Mouse (Mus musculus) heart, embryonic 15.5 days (tissue): Measurements from ENCODE around the gene Itga8. TPM values are rescaled to one million over a fixed set of nuclear protein-coding genes. Genes with fewer than 3 reads are reported as not detected.

Experiments used
- ATAC-seq: fragments of 200-750 bp; cut with Nextera tagmentation; replicated peaks from 2 replicates; pipeline ENCODE4 v1.8.0; 2017; ENCODE audit warnings: low read depth, moderate TSS enrichment; ENCODE audit not compliant: insufficient number of reproducible peaks, insufficient read depth, low FRiP score
- H3K27ac ChIP-seq: fragments of 300-500 bp; sonication (generic); 2 replicates; pipeline ENCODE4 v1.5.1; 2015; ENCODE audit warnings: mild to moderate bottlenecking, inconsistent platforms
- H3K27me3 ChIP-seq: fragments of 300-500 bp; sonication (generic); 2 replicates; pipeline ENCODE4 v1.6.1; 2015; ENCODE audit warnings: inconsistent platforms
- H3K36me3 ChIP-seq: fragments of 300-500 bp; sonication (generic); 2 replicates; pipeline ENCODE4 v1.6.1; 2015; ENCODE audit warnings: mild to moderate bottlenecking, inconsistent platforms
- H3K4me1 ChIP-seq: fragments of 300-500 bp; sonication (generic); replicated peaks from 2 replicates; pipeline ENCODE4 v1.6.1; 2015; ENCODE audit warnings: inconsistent platforms
- H3K4me2 ChIP-seq: fragments of 300-500 bp; sonication (generic); 2 replicates; pipeline ENCODE4 v1.6.1; 2015; ENCODE audit warnings: inconsistent platforms, mild to moderate bottlenecking, moderate library complexity
- H3K4me3 ChIP-seq: fragments of 300-500 bp; sonication (generic); 2 replicates; pipeline ENCODE4 v1.5.1; 2015; ENCODE audit warnings: mild to moderate bottlenecking, inconsistent platforms
- H3K9ac ChIP-seq: fragments of 300-500 bp; sonication (generic); 2 replicates; pipeline ENCODE4 v1.6.1; 2015; ENCODE audit warnings: mild to moderate bottlenecking, inconsistent platforms
- H3K9me3 ChIP-seq: fragments of 300-500 bp; sonication (generic); replicated peaks from 2 replicates; pipeline ENCODE4 v1.6.1; 2016; ENCODE audit warnings: inconsistent platforms
- WGBS: fragments of 180-500 bp; shearing (Covaris S2); methylation state at CpG from one replicate; pipeline ENCODE4 v1.1.7; 2015; ENCODE audit warnings: mixed read lengths; 5-methylcytosine and 5-hydroxymethylcytosine counted together
- polyA plus RNA-seq: library from polyadenylated mRNA; unstranded; fragments of >200 nt; fragmentation: Nextera tagmentation; extraction: Ambion mirVana; gene quantifications from 2 replicates; pipeline ENCODE4 v1.2.1, GENCODE M21; 2015

Itga8 gene
- polyA plus RNA-seq, 1 experiment from 2014 or later: 11.4 TPM

- no peaks in the 10 kb centered on the region for H3K27me3 ChIP-seq
- WGBS: 63% methylated on average over 2 of the region's 2 CpGs
- H3K4me1 ChIP-seq: peaks cover 10% of the 10 kb centered on the region
- H3K9ac ChIP-seq: no peak overlapping the region
- no peak overlapping the region for H3K4me2 ChIP-seq
- no peaks in the 10 kb centered on the region for H3K9me3 ChIP-seq
- ATAC-seq: no peak
- no peaks in the 10 kb centered on the region for H3K36me3 ChIP-seq
- no peak overlapping the region for H3K27ac ChIP-seq
- no peak overlapping the region for H3K4me3 ChIP-seq
Observed at GRCm38 (mm10) chr2:12227243-12227642, 74.5 kb downstream of the Itga8 start.

GRCm38 (mm10) chr2:12226367-12226766 is 75.4 kb downstream of the Itga8 start:
- H3K9ac ChIP-seq: no peak overlapping the region
- H3K27ac ChIP-seq: no peak overlapping the region
- 34% methylated on average over 1 of the region's 1 CpGs for WGBS
- no peaks in the 10 kb centered on the region for H3K9me3 ChIP-seq
- 0 out of 2 replicates have a peak, but pooled peaks have one; percentile 43 for ATAC-seq
- no peaks in the 10 kb centered on the region for H3K27me3 ChIP-seq
- no peak overlapping the region for H3K4me2 ChIP-seq
- H3K36me3 ChIP-seq: no peaks in the 10 kb centered on the region
- no peak overlapping the region for H3K4me3 ChIP-seq
- peaks cover 10% of the 10 kb centered on the region for H3K4me1 ChIP-seq

GRCm38 (mm10) chr2:12221671-12222070 is 80.1 kb downstream of the Itga8 start:
- Histone ChIP-seq H3K9me3 (no peaks in the 10 kb centered on the region), H3K27ac (no peak overlapping the region)
- no peak; the same call in 1 of the 2 replicates for ATAC-seq

GRCm38 (mm10) chr2:12213464-12213790 is 88.3 kb downstream of the Itga8 start:
- Histone ChIP-seq H3K27ac (peak overlapping the region; percentile 24; the same call in 1 of the 2 replicates), H3K36me3 (no peaks in the 10 kb centered on the region), H3K9me3 (no peaks in the 10 kb centered on the region), H3K4me2 (no peak overlapping the region), H3K4me3 (no peak overlapping the region), H3K27me3 (no peaks in the 10 kb centered on the region), H3K9ac (no peak overlapping the region), H3K4me1 (peaks cover 6% of the 10 kb centered on the region; the same call in 1 of the 2 replicates)
- 67% methylated on average over 4 of the region's 4 CpGs for WGBS
- no peak for ATAC-seq

More at GRCm38 (mm10) chr2:12221671-12222070, 80.1 kb downstream of the Itga8 start:
- H3K36me3 ChIP-seq: no peaks in the 10 kb centered on the region
- H3K27me3 ChIP-seq: no peaks in the 10 kb centered on the region
- H3K4me1 ChIP-seq: peaks cover 10% of the 10 kb centered on the region
- WGBS: 58% methylated on average over 2 of the region's 2 CpGs
- H3K4me2 ChIP-seq: no peak overlapping the region
- no peak overlapping the region for H3K4me3 ChIP-seq
- no peak overlapping the region for H3K9ac ChIP-seq

- peaks cover 6% of the 10 kb centered on the region; the same call in 1 of the 2 replicates for H3K4me1 ChIP-seq
- no peak overlapping the region for H3K4me2 ChIP-seq
- H3K36me3 ChIP-seq: no peaks in the 10 kb centered on the region
- H3K9me3 ChIP-seq: no peaks in the 10 kb centered on the region
- WGBS: 38% methylated on average over 3 of the region's 3 CpGs
- no peak for ATAC-seq
- no peaks in the 10 kb centered on the region for H3K27me3 ChIP-seq
- no peak overlapping the region for H3K4me3 ChIP-seq
- no peak overlapping the region for H3K9ac ChIP-seq
- H3K27ac ChIP-seq: peak overlapping the region; percentile 49; the same call in 1 of the 2 replicates
Observed at GRCm38 (mm10) chr2:12212662-12213463, 88.9 kb downstream of the Itga8 start.

- no peak for ATAC-seq
- H3K36me3 ChIP-seq: no peaks in the 10 kb centered on the region
- H3K4me2 ChIP-seq: no peak overlapping the region
- H3K9ac ChIP-seq: no peak overlapping the region
- H3K27me3 ChIP-seq: no peaks in the 10 kb centered on the region
- H3K4me3 ChIP-seq: no peak overlapping the region
- H3K4me1 ChIP-seq: peaks cover 6% of the 10 kb centered on the region; the same call in 1 of the 2 replicates
- WGBS: 63% methylated on average over 6 of the region's 6 CpGs
- H3K27ac ChIP-seq: no peak overlapping the region
- H3K9me3 ChIP-seq: no peaks in the 10 kb centered on the region
Observed at GRCm38 (mm10) chr2:12208142-12208541, 93.6 kb downstream of the Itga8 start.

GRCm38 (mm10) chr2:12206353-12206752 is 95.4 kb downstream of the Itga8 start:
- WGBS: 64% methylated on average over 5 of the region's 5 CpGs
- no peak overlapping the region for H3K27ac ChIP-seq
- H3K4me2 ChIP-seq: no peak overlapping the region
- H3K9me3 ChIP-seq: no peaks in the 10 kb centered on the region
- H3K4me1 ChIP-seq: no peaks in the 10 kb centered on the region
- no peak for ATAC-seq
- H3K36me3 ChIP-seq: no peaks in the 10 kb centered on the region
- no peak overlapping the region for H3K4me3 ChIP-seq
- no peak overlapping the region for H3K9ac ChIP-seq
- no peaks in the 10 kb centered on the region for H3K27me3 ChIP-seq

- H3K9me3 ChIP-seq: no peaks in the 10 kb centered on the region
- WGBS: 44% methylated on average over 5 of the region's 5 CpGs
- H3K27ac ChIP-seq: no peak overlapping the region
- no peak overlapping the region for H3K4me2 ChIP-seq
- H3K27me3 ChIP-seq: no peaks in the 10 kb centered on the region
- no peak for ATAC-seq
- no peaks in the 10 kb centered on the region for H3K36me3 ChIP-seq
- no peak overlapping the region for H3K4me3 ChIP-seq
- no peaks in the 10 kb centered on the region for H3K4me1 ChIP-seq
- H3K9ac ChIP-seq: no peak overlapping the region
Observed at GRCm38 (mm10) chr2:12205875-12206274, 95.8 kb downstream of the Itga8 start.

- Histone ChIP-seq H3K9ac (no peak overlapping the region), H3K9me3 (no peaks in the 10 kb centered on the region), H3K36me3 (no peaks in the 10 kb centered on the region), H3K27me3 (no peaks in the 10 kb centered on the region), H3K4me3 (no peak overlapping the region), H3K4me2 (no peak overlapping the region), H3K27ac (no peak overlapping the region), H3K4me1 (no peaks in the 10 kb centered on the region)
- WGBS: 85% methylated on average over 10 of the region's 10 CpGs
- ATAC-seq: no peak
Observed at GRCm38 (mm10) chr2:12203231-12203630, 98.5 kb downstream of the Itga8 start.

- ATAC-seq: no peak
- no peak overlapping the region for H3K27ac ChIP-seq
- no peaks in the 10 kb centered on the region for H3K36me3 ChIP-seq
- H3K4me3 ChIP-seq: no peak overlapping the region
- H3K4me1 ChIP-seq: no peaks in the 10 kb centered on the region
- no peaks in the 10 kb centered on the region for H3K27me3 ChIP-seq
- 67% methylated on average over 7 of the region's 7 CpGs for WGBS
- no peak overlapping the region for H3K4me2 ChIP-seq
- no peak overlapping the region for H3K9ac ChIP-seq
- H3K9me3 ChIP-seq: no peaks in the 10 kb centered on the region
Observed at GRCm38 (mm10) chr2:12198699-12199098, 103.0 kb downstream of the Itga8 start.

- ATAC-seq: no peak
Observed at GRCm38 (mm10) chr2:12198214-12198613, 103.5 kb downstream of the Itga8 start.

GRCm38 (mm10) chr2:12197711-12198110 is 104.0 kb downstream of the Itga8 start:
- H3K27ac ChIP-seq: no peak overlapping the region
- no peak for ATAC-seq
- no peak overlapping the region for H3K4me3 ChIP-seq
- no peak overlapping the region for H3K4me2 ChIP-seq
- WGBS: 84% methylated on average over 4 of the region's 4 CpGs
- H3K9ac ChIP-seq: no peak overlapping the region
- H3K36me3 ChIP-seq: no peaks in the 10 kb centered on the region
- H3K4me1 ChIP-seq: no peaks in the 10 kb centered on the region
- H3K27me3 ChIP-seq: no peaks in the 10 kb centered on the region
- H3K9me3 ChIP-seq: no peaks in the 10 kb centered on the region

More at GRCm38 (mm10) chr2:12198214-12198613, 103.5 kb downstream of the Itga8 start:
- Histone ChIP-seq H3K4me1 (no peaks in the 10 kb centered on the region), H3K27me3 (no peaks in the 10 kb centered on the region), H3K4me2 (no peak overlapping the region), H3K4me3 (no peak overlapping the region), H3K27ac (no peak overlapping the region), H3K36me3 (no peaks in the 10 kb centered on the region), H3K9ac (no peak overlapping the region), H3K9me3 (no peaks in the 10 kb centered on the region)
- 77% methylated on average over 3 of the region's 3 CpGs for WGBS
